Mouse (Mus musculus) embryonic facial prominence, embryonic 15.5 days (tissue): ENCODE measurements around the gene Mrpl42. TPM values are rescaled to one million over a fixed set of nuclear protein-coding genes. Genes with fewer than 3 reads are reported as not detected.

Source experiments
- ATAC-seq: fragments of 200-750 bp; cut with Nextera tagmentation; 2 replicates; pipeline ENCODE4 v1.8.0; 2017; ENCODE audit warnings: low read depth, moderate TSS enrichment; ENCODE audit not compliant: insufficient number of reproducible peaks, low FRiP score, low TSS enrichment
- H3K27ac ChIP-seq: fragments of 300-500 bp; sonication (generic); replicated peaks from 2 replicates; pipeline ENCODE4 v1.5.1; 2015; ENCODE audit warnings: mild to moderate bottlenecking, inconsistent platforms
- H3K27me3 ChIP-seq: fragments of 300-500 bp; sonication (generic); 2 replicates; pipeline ENCODE4 v1.6.1; 2015; ENCODE audit warnings: inconsistent platforms
- H3K36me3 ChIP-seq: fragments of 300-500 bp; sonication (generic); 2 replicates; pipeline ENCODE4 v1.6.1; 2015; ENCODE audit warnings: mild to moderate bottlenecking, inconsistent platforms
- H3K4me1 ChIP-seq: fragments of 300-500 bp; sonication (generic); 2 replicates; pipeline ENCODE4 v1.6.1; 2015; ENCODE audit warnings: inconsistent platforms
- H3K4me2 ChIP-seq: fragments of 300-500 bp; sonication (generic); replicated peaks from 2 replicates; pipeline ENCODE4 v1.6.1; 2015; ENCODE audit warnings: mild to moderate bottlenecking, inconsistent platforms
- H3K4me3 ChIP-seq: fragments of 300-500 bp; sonication (generic); replicated peaks from 2 replicates; pipeline ENCODE4 v1.5.1; 2015; ENCODE audit warnings: mild to moderate bottlenecking, inconsistent platforms
- H3K9ac ChIP-seq: fragments of 300-500 bp; sonication (generic); 2 replicates; pipeline ENCODE4 v1.6.1; 2015; ENCODE audit warnings: inconsistent platforms
- H3K9me3 ChIP-seq: fragments of 300-500 bp; sonication (generic); replicated peaks from 2 replicates; pipeline ENCODE4 v1.6.1; 2016; ENCODE audit warnings: inconsistent platforms
- WGBS: fragments of 180-500 bp; shearing (Covaris S2); methylation state at CpG from one replicate; pipeline ENCODE4 v1.1.7; 2015; 5-methylcytosine and 5-hydroxymethylcytosine counted together
- polyA plus RNA-seq: library from polyadenylated mRNA; unstranded; fragments of >200 nt; fragmentation: Nextera tagmentation; extraction: Ambion mirVana; gene quantifications from 2 replicates; pipeline ENCODE4 v1.2.1, GENCODE M21; 2015

Gene Mrpl42
- polyA plus RNA-seq, 1 experiment from 2014 or later = 260 TPM

GRCm38 (mm10) chr10:95539260-95539659, 37.5 kb upstream of the Mrpl42 start:
- 75% methylated on average over 3 of the region's 3 CpGs for WGBS
- H3K27me3 ChIP-seq = no peaks in the 10 kb centered on the region

GRCm38 (mm10) chr10:95536222-95536541, 34.4 kb upstream of the Mrpl42 start:
- no peak overlapping the region for H3K4me3 ChIP-seq
- no peak for ATAC-seq
- WGBS = 88% methylated on average over 6 of the region's 6 CpGs
- H3K27me3 ChIP-seq = no peaks in the 10 kb centered on the region
- peaks cover 5% of the 10 kb centered on the region; the same call in 1 of the 2 replicates for H3K4me1 ChIP-seq
- H3K9me3 ChIP-seq = no peaks in the 10 kb centered on the region
- no peak overlapping the region for H3K9ac ChIP-seq
- H3K36me3 ChIP-seq = no peaks in the 10 kb centered on the region
- H3K4me2 ChIP-seq = no peak overlapping the region
- H3K27ac ChIP-seq = no peak overlapping the region

More at GRCm38 (mm10) chr10:95539260-95539659, 37.5 kb upstream of the Mrpl42 start:
- Histone ChIP-seq H3K4me1 (peaks cover 8% of the 10 kb centered on the region; the same call in 1 of the 2 replicates), H3K4me2 (no peak overlapping the region), H3K9ac (no peak overlapping the region), H3K9me3 (no peaks in the 10 kb centered on the region), H3K4me3 (no peak overlapping the region), H3K36me3 (peaks cover 4% of the 10 kb centered on the region; the same call in 1 of the 2 replicates), H3K27ac (no peak overlapping the region)
- ATAC-seq = no peak

- Histone ChIP-seq H3K9ac (no peak overlapping the region), H3K36me3 (no peaks in the 10 kb centered on the region), H3K27me3 (no peaks in the 10 kb centered on the region), H3K9me3 (no peaks in the 10 kb centered on the region), H3K27ac (no peak overlapping the region), H3K4me1 (peaks cover 8% of the 10 kb centered on the region), H3K4me3 (no peak overlapping the region), H3K4me2 (no peak overlapping the region)
- WGBS = 90% methylated on average over 8 of the region's 8 CpGs
- ATAC-seq = no peak
These were observed 33.9 kb upstream of the Mrpl42 start for GRCm38 (mm10) chr10:95535399-95536221.

DNA sequence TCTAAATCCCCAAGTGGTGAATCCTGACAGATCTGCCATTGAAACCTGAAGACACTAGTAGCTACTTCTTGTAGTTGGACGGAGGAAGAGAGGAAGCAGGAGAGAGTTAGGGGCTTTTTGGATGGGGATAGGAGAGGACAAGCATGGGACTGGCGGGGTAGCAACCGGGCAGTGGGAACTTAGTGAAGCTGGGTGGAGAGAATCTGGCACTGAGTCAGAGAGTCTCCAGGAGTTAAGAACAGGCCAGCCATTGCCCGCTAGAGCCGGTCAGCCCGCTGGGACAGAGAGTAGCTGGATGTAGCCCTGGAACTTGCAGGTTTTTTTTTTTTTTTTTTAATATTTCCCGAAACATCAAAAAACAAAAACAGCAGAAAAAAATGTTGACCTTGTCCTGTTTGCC, 31.6 kb upstream of the Mrpl42 start:
- Histone ChIP-seq H3K27ac (no peak overlapping the region), H3K4me3 (no peak overlapping the region), H3K4me1 (peaks cover 19% of the 10 kb centered on the region), H3K4me2 (no peak overlapping the region), H3K9me3 (no peaks in the 10 kb centered on the region), H3K36me3 (no peaks in the 10 kb centered on the region), H3K27me3 (no peaks in the 10 kb centered on the region), H3K9ac (no peak overlapping the region)
- ATAC-seq = no peak
- 92% methylated on average over 7 of the region's 7 CpGs for WGBS

- no peak overlapping the region for H3K4me2 ChIP-seq
- no peak for ATAC-seq
- H3K36me3 ChIP-seq = no peaks in the 10 kb centered on the region
- H3K9ac ChIP-seq = no peak overlapping the region
- peaks cover 22% of the 10 kb centered on the region for H3K4me1 ChIP-seq
- H3K9me3 ChIP-seq = no peaks in the 10 kb centered on the region
- H3K27me3 ChIP-seq = no peaks in the 10 kb centered on the region
- no peak overlapping the region for H3K4me3 ChIP-seq
- 89% methylated on average over 5 of the region's 5 CpGs for WGBS
- no peak overlapping the region for H3K27ac ChIP-seq
These were observed 31.2 kb upstream of the Mrpl42 start for GRCm38 (mm10) chr10:95532916-95533315.

DNA sequence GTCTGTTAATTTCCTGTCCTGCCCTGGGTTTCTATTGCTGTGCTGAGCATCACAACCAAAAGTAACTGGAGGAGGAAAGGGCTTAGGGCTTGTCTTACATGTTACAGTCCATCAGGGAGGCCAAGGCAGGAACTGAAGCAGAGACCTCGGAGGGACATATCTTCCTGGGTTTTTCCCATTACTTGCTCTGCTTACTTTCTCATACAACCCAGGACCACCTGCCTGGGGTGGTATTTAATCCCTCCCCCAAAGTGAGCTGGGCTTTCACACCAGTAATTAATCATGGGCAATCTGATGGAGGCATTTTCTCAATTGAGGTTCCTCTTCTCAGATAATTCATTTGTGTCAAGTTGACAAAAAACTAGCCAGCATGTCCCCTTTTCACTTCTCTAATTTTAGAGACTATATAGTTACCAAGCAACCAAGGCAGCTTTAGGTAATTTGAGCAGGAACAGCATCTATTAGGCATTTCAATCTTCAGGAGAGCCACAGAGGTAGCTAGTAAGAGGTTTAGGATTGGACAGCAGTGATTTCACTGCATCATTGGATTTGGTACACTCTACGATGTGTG, 28.9 kb upstream of the Mrpl42 start:
- H3K36me3 ChIP-seq = no peaks in the 10 kb centered on the region
- H3K27ac ChIP-seq = no peak overlapping the region
- H3K9ac ChIP-seq = no peak overlapping the region
- no peak overlapping the region for H3K4me2 ChIP-seq
- 78% methylated on average over 2 of the region's 2 CpGs for whole genome bisulfite sequencing
- H3K27me3 ChIP-seq = no peaks in the 10 kb centered on the region
- no peak overlapping the region for H3K4me3 ChIP-seq
- peaks cover 29% of the 10 kb centered on the region for H3K4me1 ChIP-seq
- ATAC-seq = no peak
- H3K9me3 ChIP-seq = no peaks in the 10 kb centered on the region

DNA sequence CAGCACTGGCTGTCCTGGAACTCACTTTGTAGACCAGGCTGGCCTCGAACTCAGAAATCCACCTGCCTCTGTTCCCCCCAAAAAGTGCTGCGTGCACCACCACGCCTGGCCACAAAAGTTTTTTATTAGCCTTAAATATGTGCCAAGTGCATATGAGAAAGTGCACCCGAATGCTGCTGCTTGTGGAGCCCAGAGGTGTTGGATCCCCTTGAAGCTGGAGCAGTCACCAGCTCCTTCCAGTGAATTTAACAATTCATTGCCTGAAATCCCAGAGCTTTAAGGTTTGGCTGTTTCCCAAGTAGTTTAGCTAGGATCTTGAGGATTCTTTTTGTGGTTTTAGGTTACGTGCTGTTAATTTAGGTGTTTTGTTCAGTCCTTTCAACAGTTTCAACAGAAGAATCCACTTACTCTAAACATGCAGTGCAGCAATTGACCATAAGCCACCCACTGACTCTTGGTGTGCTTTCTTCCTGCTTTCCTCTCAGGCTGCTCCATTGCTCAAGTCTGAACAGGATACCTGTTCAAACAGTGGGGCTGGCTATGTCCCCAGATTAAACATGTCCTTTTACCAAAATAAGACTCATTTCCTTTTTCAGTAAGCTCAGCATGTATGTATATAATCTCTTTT, 24.9 kb upstream of the Mrpl42 start:
- H3K27ac ChIP-seq = no peak overlapping the region; the same call in 1 of the 2 replicates
- no peaks in the 10 kb centered on the region for H3K36me3 ChIP-seq
- H3K4me2 ChIP-seq = no peak overlapping the region
- H3K4me1 ChIP-seq = peaks cover 29% of the 10 kb centered on the region
- H3K9me3 ChIP-seq = no peaks in the 10 kb centered on the region
- WGBS = 47% methylated on average over 5 of the region's 5 CpGs
- H3K27me3 ChIP-seq = no peaks in the 10 kb centered on the region
- H3K9ac ChIP-seq = no peak overlapping the region
- no peak overlapping the region for H3K4me3 ChIP-seq
- ATAC-seq = no peak

GRCm38 (mm10) chr10:95525871-95526270, 24.1 kb upstream of the Mrpl42 start:
- H3K4me1 ChIP-seq = peaks cover 28% of the 10 kb centered on the region
- 96% methylated on average over 5 of the region's 5 CpGs for WGBS
- no peak overlapping the region for H3K4me2 ChIP-seq
- H3K36me3 ChIP-seq = no peaks in the 10 kb centered on the region
- ATAC-seq = no peak
- H3K27ac ChIP-seq = no peak overlapping the region
- no peak overlapping the region for H3K9ac ChIP-seq
- H3K9me3 ChIP-seq = no peaks in the 10 kb centered on the region
- H3K4me3 ChIP-seq = no peak overlapping the region
- no peaks in the 10 kb centered on the region for H3K27me3 ChIP-seq

GRCm38 (mm10) chr10:95525037-95525675, 23.4 kb upstream of the Mrpl42 start:
- no peak for ATAC-seq
- Histone ChIP-seq H3K36me3 (no peaks in the 10 kb centered on the region), H3K9ac (no peak overlapping the region), H3K27ac (no peak overlapping the region), H3K27me3 (no peaks in the 10 kb centered on the region), H3K4me2 (no peak overlapping the region), H3K4me1 (peaks cover 23% of the 10 kb centered on the region), H3K9me3 (no peaks in the 10 kb centered on the region), H3K4me3 (no peak overlapping the region)
- 71% methylated on average over 6 of the region's 6 CpGs for WGBS

DNA sequence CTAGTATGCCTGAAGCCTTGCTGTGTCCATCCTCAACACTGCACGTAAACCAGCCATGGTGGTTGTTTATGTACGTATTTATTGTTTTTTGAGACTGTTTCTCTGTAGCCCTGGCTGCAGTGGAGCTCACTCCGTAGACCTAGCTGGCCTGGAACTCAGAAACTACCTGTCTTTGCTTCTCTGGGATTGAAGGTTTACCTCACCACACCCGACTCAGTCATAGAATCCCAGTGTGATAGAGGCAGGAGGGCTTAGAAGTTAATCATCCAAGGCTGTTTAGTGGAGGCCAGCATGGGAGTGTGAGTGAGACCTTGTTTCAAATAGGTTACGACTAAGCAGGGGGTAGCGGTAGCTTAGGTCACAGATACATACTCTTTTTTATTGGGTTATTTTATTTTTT, 15.9 kb upstream of the Mrpl42 start:
- Histone ChIP-seq H3K4me3 (no peak overlapping the region), H3K36me3 (no peaks in the 10 kb centered on the region), H3K27ac (no peak overlapping the region), H3K4me2 (no peak overlapping the region), H3K4me1 (peaks cover 4% of the 10 kb centered on the region; the same call in 1 of the 2 replicates), H3K9me3 (no peaks in the 10 kb centered on the region), H3K27me3 (no peaks in the 10 kb centered on the region), H3K9ac (no peak overlapping the region)
- WGBS = 86% methylated on average over 6 of the region's 6 CpGs
- ATAC-seq = no peak

GRCm38 (mm10) chr10:95515293-95515931, 13.7 kb upstream of the Mrpl42 start:
- peak overlapping the region; percentile 98 for H3K27ac ChIP-seq
- peak; percentile 56 for ATAC-seq
- peak overlapping the region; percentile 95 for H3K9ac ChIP-seq
- no peaks in the 10 kb centered on the region for H3K36me3 ChIP-seq
- under 1% methylated on average over 50 of the region's 80 CpGs for WGBS
- peak overlapping the region; percentile 60 for H3K4me2 ChIP-seq
- H3K27me3 ChIP-seq = no peaks in the 10 kb centered on the region
- H3K4me3 ChIP-seq = peak overlapping the region; percentile 99
- H3K9me3 ChIP-seq = no peaks in the 10 kb centered on the region
- peaks cover 4% of the 10 kb centered on the region; the same call in 1 of the 2 replicates for H3K4me1 ChIP-seq
